Mouse (Mus musculus): ENCODE results near the gene Tcf23. TPM values are rescaled to one million over a fixed set of nuclear protein-coding genes. Genes with fewer than 3 reads are reported as not detected.

The Tcf23 gene
- not detected for polyA plus RNA-seq (2021)

GRCm38 (mm10) chr5:30968416-30968815, at the start of gene Tcf23:
Tcf23 (plus strand) TSS chr5:30968662.
- no peak for DNase-seq (ENCODE audit: low read depth, low spot score)
- TF ChIP-seq CTCF (IDR thresholded peaks at IDR 0.05) = no peak

GRCm38 (mm10) chr5:30918691-30919090, 49.8 kb upstream of the Tcf23 start:
- CTCF ChIA-PET = interaction anchor here (1.2 to 2.8 kb wide), 3 partner anchors 10 to 86 kb away, joined by 4 to 14 read pairs (median 4); no protein-coding TSS in a partner anchor
- DNase-seq (ENCODE audit: low read depth, low spot score) (no peak), ATAC-seq (no peak)
- TF ChIP-seq CTCF (IDR thresholded peaks at IDR 0.05) = no peak
- in situ Hi-C loops (cut with MboI; ENCODE audit: low pct_unique_long_range_greater_than_20kb) = loop anchor here (5.0 to 10.0 kb wide), 2 partner anchors 106 to 204 kb away; partner anchors contain the start of genes Dpysl5 and Mapre3
- POLR2A ChIA-PET = interaction anchor here (0.6 to 1.0 kb wide), 2 partner anchors 35 to 538 kb away, joined by 3 read pairs; no protein-coding TSS in a partner anchor
- H3K27me3 ChIP-seq = no peaks in the 10 kb centered on the region

More at GRCm38 (mm10) chr5:30968416-30968815, at the start of gene Tcf23:
- ChIA-PET CTCF (interaction anchor here (2.0 to 3.7 kb wide), 2 partner anchors 14 to 47 kb away, joined by 5 to 15 read pairs; partner anchors contain the start of gene Khk), POLR2A (no interaction called here)
- no peak for ATAC-seq
- in situ Hi-C loops (cut with MboI; ENCODE audit: low pct_unique_long_range_greater_than_20kb) = no loop called here
- H3K27me3 ChIP-seq = peaks cover 2% of the 10 kb centered on the region

- no peak for DNase-seq (ENCODE audit: low read depth, low spot score)
These were observed 48.4 kb upstream of the Tcf23 start for GRCm38 (mm10) chr5:30919831-30920614.

GRCm38 (mm10) chr5:30920621-30921020, 47.8 kb upstream of the Tcf23 start:
- no peak for DNase-seq (ENCODE audit: low read depth, low spot score)
- TF ChIP-seq CTCF (IDR thresholded peaks at IDR 0.05) = no peak
- ChIA-PET POLR2A (interaction anchor here (0.7 to 1.1 kb wide), 3 partner anchors 31 to 109 kb away, joined by 3 to 4 read pairs (median 3); no protein-coding TSS in a partner anchor), CTCF (interaction anchor here (1.0 to 4.1 kb wide), 12 partner anchors 9 to 110 kb away, joined by 3 to 24 read pairs (median 4); partner anchors contain the start of gene Preb)
- H3K27me3 ChIP-seq = no peaks in the 10 kb centered on the region
- in situ Hi-C loops (cut with MboI; ENCODE audit: low pct_unique_long_range_greater_than_20kb) = no loop called here
- no peak for ATAC-seq

More at GRCm38 (mm10) chr5:30919831-30920614, 48.4 kb upstream of the Tcf23 start:
- no peaks in the 10 kb centered on the region for H3K27me3 ChIP-seq
- no peak for ATAC-seq
- ChIA-PET CTCF (interaction anchor here (1.1 to 1.8 kb wide), 2 partner anchors 10 to 36 kb away, joined by 3 to 10 read pairs; no protein-coding TSS in a partner anchor), POLR2A (interaction anchor here (1.1 kb wide), 1 partner anchor 11 kb away, joined by 3 read pairs; no protein-coding TSS in a partner anchor)
- no peak for TF ChIP-seq CTCF (IDR thresholded peaks at IDR 0.05)
- in situ Hi-C loops (cut with MboI; ENCODE audit: low pct_unique_long_range_greater_than_20kb) = loop anchor here (5.0 to 10.0 kb wide), 2 partner anchors 108 to 205 kb away; partner anchors contain the start of genes Dpysl5 and Mapre3

- no peak for TF ChIP-seq CTCF (IDR thresholded peaks at IDR 0.05)
- H3K27me3 ChIP-seq = no peaks in the 10 kb centered on the region
- CTCF ChIA-PET = interaction anchor here (1.0 to 4.1 kb wide), 18 partner anchors 8 to 128 kb away, joined by 3 to 24 read pairs (median 5); partner anchors contain the start of genes Preb and Slc5a6
- no peak for DNase-seq (ENCODE audit: low read depth, low spot score)
- in situ Hi-C loops (cut with MboI; ENCODE audit: low pct_unique_long_range_greater_than_20kb) = no loop called here
- peak; percentile 77 for ATAC-seq
- POLR2A ChIA-PET = interaction anchor here (0.5 to 1.9 kb wide), 8 partner anchors 28 to 110 kb away, joined by 3 to 7 read pairs (median 4); partner anchors contain the start of gene Agbl5
These were observed 47.0 kb upstream of the Tcf23 start, which contains the start of gene Khk for GRCm38 (mm10) chr5:30921256-30922033. Khk (plus strand) TSS chr5:30921431.

- POLR2A ChIA-PET = interaction anchor here (0.9 to 1.9 kb wide), 2 partner anchors 27 to 35 kb away, joined by 4 to 7 read pairs; partner anchors contain the start of gene Agbl5
- ATAC-seq = no peak
- in situ Hi-C loops (cut with MboI; ENCODE audit: low pct_unique_long_range_greater_than_20kb) = no loop called here
- H3K27me3 ChIP-seq = no peaks in the 10 kb centered on the region
- CTCF ChIA-PET = interaction anchor here (1.4 to 4.1 kb wide), 5 partner anchors 11 to 117 kb away, joined by 3 to 24 read pairs (median 10); no protein-coding TSS in a partner anchor
- no peak for DNase-seq (ENCODE audit: low read depth, low spot score)
- TF ChIP-seq CTCF (IDR thresholded peaks at IDR 0.05) = no peak
These were observed 45.9 kb upstream of the Tcf23 start for GRCm38 (mm10) chr5:30922581-30923041.

GRCm38 (mm10) chr5:30923119-30923518, 45.3 kb upstream of the Tcf23 start:
- no peaks in the 10 kb centered on the region for H3K27me3 ChIP-seq
- POLR2A ChIA-PET = interaction anchor here (1.9 kb wide), 1 partner anchor 35 kb away, joined by 7 read pairs; the partner anchor contains the start of gene Agbl5
- ATAC-seq = no peak
- TF ChIP-seq CTCF (IDR thresholded peaks at IDR 0.05) = no peak
- CTCF ChIA-PET = interaction anchor here (1.4 to 4.1 kb wide), 5 partner anchors 11 to 118 kb away, joined by 3 to 24 read pairs (median 10); no protein-coding TSS in a partner anchor
- DNase-seq (ENCODE audit: low read depth, low spot score) = no peak
- in situ Hi-C loops (cut with MboI; ENCODE audit: low pct_unique_long_range_greater_than_20kb) = no loop called here

- no peak for TF ChIP-seq CTCF (IDR thresholded peaks at IDR 0.05)
- in situ Hi-C loops (cut with MboI; ENCODE audit: low pct_unique_long_range_greater_than_20kb) = no loop called here
- DNase-seq (ENCODE audit: low read depth, low spot score) (no peak), ATAC-seq (no peak)
- no peaks in the 10 kb centered on the region for H3K27me3 ChIP-seq
- CTCF ChIA-PET = interaction anchor here (1.3 to 4.1 kb wide), 2 partner anchors 72 to 80 kb away, joined by 3 to 24 read pairs; no protein-coding TSS in a partner anchor
- POLR2A ChIA-PET = no interaction called here
These were observed 43.8 kb upstream of the Tcf23 start for GRCm38 (mm10) chr5:30924614-30925013.

GRCm38 (mm10) chr5:30925217-30925616, 43.2 kb upstream of the Tcf23 start:
- DNase-seq (ENCODE audit: low read depth, low spot score) (no peak), ATAC-seq (no peak)
- H3K27me3 ChIP-seq = no peaks in the 10 kb centered on the region
- in situ Hi-C loops (cut with MboI; ENCODE audit: low pct_unique_long_range_greater_than_20kb) = no loop called here
- CTCF ChIA-PET = interaction anchor here (1.3 kb wide), 1 partner anchor 72 kb away, joined by 3 read pairs; no protein-coding TSS in a partner anchor
- no peak for TF ChIP-seq CTCF (IDR thresholded peaks at IDR 0.05)
- POLR2A ChIA-PET = no interaction called here

Data from Patski (cell line).